Mouse (Mus musculus): ENCODE results near the gene Immp2l. TPM values are rescaled to one million over a fixed set of nuclear protein-coding genes. Genes with fewer than 3 reads are reported as not detected.
A peak's percentile ranks its signal among the peaks of the same experiment; 100 is the strongest.

The Immp2l gene
- polyA plus RNA-seq, 1 experiment, result 9.6 TPM

- peak within 1 kb of the TSS; percentile 88 for H3K4me2 ChIP-seq (ENCODE audit: low read depth)
- H3K79me2 ChIP-seq (ENCODE audit: control insufficient read depth, insufficient read depth), result no peaks in the 10 kb centered on the region
- no peak for TF ChIP-seq E2F4 (IDR thresholded peaks at IDR 0.05; ENCODE audit: insufficient read depth)
- TF ChIP-seq TCF3 (IDR thresholded peaks at IDR 0.05; ENCODE audit: insufficient read length, low read depth), result no peak
- no peak for TF ChIP-seq MAX (IDR thresholded peaks at IDR 0.05; ENCODE audit: low read depth)
- TF ChIP-seq MYOG (IDR thresholded peaks at IDR 0.05; ENCODE audit: control insufficient read depth in 1 of 3, insufficient read depth in 1 of 3, insufficient read length in 2 of 3, low read depth in 2 of 3), result no peak
- TF ChIP-seq USF1 (IDR thresholded peaks at IDR 0.05; ENCODE audit: low read depth), result no peak
- no peak for TF ChIP-seq SRF (IDR thresholded peaks at IDR 0.05; ENCODE audit: control insufficient read depth, insufficient read length, low read depth)
- no peak for TF ChIP-seq MYOD1 (IDR thresholded peaks at IDR 0.05; ENCODE audit: control insufficient read depth in 1 of 3, insufficient read length in 2 of 3, low read depth in 2 of 3)
- no peak for TF ChIP-seq CEBPB (IDR thresholded peaks at IDR 0.05; ENCODE audit: insufficient read depth, poor library complexity, severe bottlenecking)
- TF ChIP-seq POLR2A (IDR thresholded peaks at IDR 0.05; ENCODE audit: insufficient read length, low read depth), result no peak
- TF ChIP-seq REST (IDR thresholded peaks at IDR 0.05; ENCODE audit: insufficient read depth, insufficient read length), result no peak
- TF ChIP-seq POLR2AphosphoS2 (IDR thresholded peaks at IDR 0.05; ENCODE audit: insufficient read length, low read depth), result no peak
- no peak for TF ChIP-seq TCF12 (IDR thresholded peaks at IDR 0.05; ENCODE audit: insufficient read depth, poor library complexity, severe bottlenecking)
- H3K4me3 ChIP-seq, result peak within 1 kb of the TSS; percentile 13
- H3ac ChIP-seq (ENCODE audit: control insufficient read depth, insufficient read length), result no peak within 1 kb of the TSS
- no peaks in the 10 kb centered on the region for H3K36me3 ChIP-seq (ENCODE audit: control insufficient read depth, insufficient read depth)
- H3K27me3 ChIP-seq (ENCODE audit: control insufficient read depth, insufficient read depth, insufficient read length), result no peaks in the 10 kb centered on the region
These were observed 462.4 kb downstream of the Immp2l start, which contains the start of gene Lrrn3 for GRCm38 (mm10) chr12:41486331-41486730. Gene Lrrn3, minus strand, starts transcription at chr12:41486431.

GRCm38 (mm10) chr12:41487005-41487404 is 463.1 kb downstream of the Immp2l start:
- Histone ChIP-seq H3K36me3 (ENCODE audit: control insufficient read depth, insufficient read depth) (no peaks in the 10 kb centered on the region), H3K4me3 (no peak overlapping the region), H3ac (ENCODE audit: control insufficient read depth, insufficient read length) (no peak overlapping the region), H3K27me3 (ENCODE audit: control insufficient read depth, insufficient read depth, insufficient read length) (no peaks in the 10 kb centered on the region), H3K79me2 (ENCODE audit: control insufficient read depth, insufficient read depth) (no peaks in the 10 kb centered on the region), H3K4me2 (ENCODE audit: low read depth) (no peak overlapping the region)
- TF ChIP-seq CEBPB (IDR thresholded peaks at IDR 0.05; ENCODE audit: insufficient read depth, poor library complexity, severe bottlenecking), result no peak

- Histone ChIP-seq H3K79me2 (ENCODE audit: control insufficient read depth, insufficient read depth) (no peaks in the 10 kb centered on the region), H3K4me2 (ENCODE audit: low read depth) (no peak overlapping the region), H3K4me3 (no peak overlapping the region), H3K36me3 (ENCODE audit: control insufficient read depth, insufficient read depth) (no peaks in the 10 kb centered on the region), H3K27me3 (ENCODE audit: control insufficient read depth, insufficient read depth, insufficient read length) (no peaks in the 10 kb centered on the region), H3ac (ENCODE audit: control insufficient read depth, insufficient read length) (no peak overlapping the region)
- TF ChIP-seq TCF3 (IDR thresholded peaks at IDR 0.05; ENCODE audit: insufficient read length, low read depth) (no peak), MYOG (IDR thresholded peaks at IDR 0.05; ENCODE audit: control insufficient read depth in 1 of 3, insufficient read depth in 1 of 3, insufficient read length in 2 of 3, low read depth in 2 of 3) (no peak), POLR2A (IDR thresholded peaks at IDR 0.05; ENCODE audit: insufficient read length, low read depth) (no peak), TCF12 (IDR thresholded peaks at IDR 0.05; ENCODE audit: insufficient read depth, poor library complexity, severe bottlenecking) (no peak), SRF (IDR thresholded peaks at IDR 0.05; ENCODE audit: control insufficient read depth, insufficient read length, low read depth) (no peak), POLR2AphosphoS2 (IDR thresholded peaks at IDR 0.05; ENCODE audit: insufficient read length, low read depth) (no peak), USF1 (IDR thresholded peaks at IDR 0.05; ENCODE audit: low read depth) (no peak), REST (IDR thresholded peaks at IDR 0.05; ENCODE audit: insufficient read depth, insufficient read length) (no peak), CEBPB (IDR thresholded peaks at IDR 0.05; ENCODE audit: insufficient read depth, poor library complexity, severe bottlenecking) (no peak), MAX (IDR thresholded peaks at IDR 0.05; ENCODE audit: low read depth) (no peak), E2F4 (IDR thresholded peaks at IDR 0.05; ENCODE audit: insufficient read depth) (no peak), MYOD1 (IDR thresholded peaks at IDR 0.05; ENCODE audit: control insufficient read depth in 1 of 3, insufficient read length in 2 of 3, low read depth in 2 of 3) (no peak)
These were observed 470.7 kb downstream of the Immp2l start for GRCm38 (mm10) chr12:41494620-41495019.

GRCm38 (mm10) chr12:41500049-41500820 is 476.3 kb downstream of the Immp2l start:
- TF ChIP-seq POLR2A (IDR thresholded peaks at IDR 0.05; ENCODE audit: insufficient read length, low read depth), result no peak
- H3K4me3 ChIP-seq, result no peak overlapping the region
- no peaks in the 10 kb centered on the region for H3K79me2 ChIP-seq (ENCODE audit: control insufficient read depth, insufficient read depth)
- H3K4me2 ChIP-seq (ENCODE audit: low read depth), result no peak overlapping the region
- H3ac ChIP-seq (ENCODE audit: control insufficient read depth, insufficient read length), result no peak overlapping the region
- no peaks in the 10 kb centered on the region for H3K36me3 ChIP-seq (ENCODE audit: control insufficient read depth, insufficient read depth)
- no peaks in the 10 kb centered on the region for H3K27me3 ChIP-seq (ENCODE audit: control insufficient read depth, insufficient read depth, insufficient read length)

- no peak for TF ChIP-seq MYOG (IDR thresholded peaks at IDR 0.05; ENCODE audit: control insufficient read depth in 1 of 3, insufficient read depth in 1 of 3, insufficient read length in 2 of 3, low read depth in 2 of 3)
- no peak for TF ChIP-seq MYOD1 (IDR thresholded peaks at IDR 0.05; ENCODE audit: control insufficient read depth in 1 of 3, insufficient read length in 2 of 3, low read depth in 2 of 3)
- no peak for TF ChIP-seq TCF3 (IDR thresholded peaks at IDR 0.05; ENCODE audit: insufficient read length, low read depth)
- no peak for TF ChIP-seq POLR2AphosphoS2 (IDR thresholded peaks at IDR 0.05; ENCODE audit: insufficient read length, low read depth)
- no peak for TF ChIP-seq REST (IDR thresholded peaks at IDR 0.05; ENCODE audit: insufficient read depth, insufficient read length)
- TF ChIP-seq POLR2A (IDR thresholded peaks at IDR 0.05; ENCODE audit: insufficient read length, low read depth), result no peak
- TF ChIP-seq MAX (IDR thresholded peaks at IDR 0.05; ENCODE audit: low read depth), result no peak
- TF ChIP-seq CEBPB (IDR thresholded peaks at IDR 0.05; ENCODE audit: insufficient read depth, poor library complexity, severe bottlenecking), result no peak
- no peak for TF ChIP-seq SRF (IDR thresholded peaks at IDR 0.05; ENCODE audit: control insufficient read depth, insufficient read length, low read depth)
- no peak for TF ChIP-seq USF1 (IDR thresholded peaks at IDR 0.05; ENCODE audit: low read depth)
- TF ChIP-seq TCF12 (IDR thresholded peaks at IDR 0.05; ENCODE audit: insufficient read depth, poor library complexity, severe bottlenecking), result no peak
- TF ChIP-seq E2F4 (IDR thresholded peaks at IDR 0.05; ENCODE audit: insufficient read depth), result no peak
- Histone ChIP-seq H3K4me3 (no peak overlapping the region), H3K4me2 (ENCODE audit: low read depth) (no peak overlapping the region), H3K36me3 (ENCODE audit: control insufficient read depth, insufficient read depth) (no peaks in the 10 kb centered on the region), H3K27me3 (ENCODE audit: control insufficient read depth, insufficient read depth, insufficient read length) (no peaks in the 10 kb centered on the region), H3K79me2 (ENCODE audit: control insufficient read depth, insufficient read depth) (no peaks in the 10 kb centered on the region), H3ac (ENCODE audit: control insufficient read depth, insufficient read length) (no peak overlapping the region)
These were observed 484.7 kb downstream of the Immp2l start for GRCm38 (mm10) chr12:41508610-41509009.

Measured in myocyte (in vitro differentiated cells).